Mouse (Mus musculus) mouse trophoblast stem cell (cell line): ENCODE data around the gene Cavin4.
"Not testable (repeated sequence)": the region's sequence is repeated elsewhere in the genome, so short reads cannot be mapped to it uniquely, and the experiment has no call there.

ENCODE experiments used
- in situ Hi-C, 2 experiments: fragments of 300-500 bp; cut with MseI, MboI; formaldehyde crosslinking; loops; 2 replicates in 1 of 2; 3 replicates in 1 of 2; pipeline ENCODE4 v1.15.1; 2025

The Cavin4 gene

GRCm38 (mm10) chr4:48672915-48673314 lies 9.6 kb downstream of the Cavin4 start:
- in situ Hi-C loops, result no loop called here

GRCm38 (mm10) chr4:48674412-48674811 lies 11.1 kb downstream of the Cavin4 start:
- in situ Hi-C loops, result no loop called here

DNA sequence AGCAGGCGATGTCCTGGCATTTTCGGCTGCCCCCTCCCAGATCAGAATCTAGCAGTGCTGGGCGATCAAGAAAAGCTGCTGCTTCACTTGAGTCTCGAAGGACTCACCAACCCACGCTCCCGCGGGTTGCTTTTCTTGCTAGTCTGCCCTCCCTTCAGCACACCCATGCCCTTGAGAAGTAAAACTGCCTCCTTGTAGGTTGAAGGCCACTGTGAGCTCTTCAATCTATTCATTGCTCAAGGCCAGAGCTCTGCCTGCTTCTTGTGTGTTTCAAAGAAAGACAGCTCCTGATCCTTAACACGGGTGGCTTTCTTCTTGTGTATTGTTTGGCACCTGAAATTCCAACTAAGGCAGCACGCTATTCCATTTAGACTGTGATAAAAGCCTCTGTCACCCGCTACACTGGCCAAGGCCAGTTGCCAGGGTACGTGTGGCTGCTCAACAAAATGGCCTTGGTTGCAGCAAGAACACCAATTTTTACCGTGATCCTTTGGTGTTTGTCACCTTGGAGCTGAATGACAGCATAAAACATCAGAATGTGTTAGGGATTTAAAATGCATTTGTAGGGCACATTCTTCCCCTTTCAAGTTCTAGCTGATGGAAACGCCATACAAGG lies 13.4 kb downstream of the Cavin4 start:
- in situ Hi-C loops, result no loop called here

DNA sequence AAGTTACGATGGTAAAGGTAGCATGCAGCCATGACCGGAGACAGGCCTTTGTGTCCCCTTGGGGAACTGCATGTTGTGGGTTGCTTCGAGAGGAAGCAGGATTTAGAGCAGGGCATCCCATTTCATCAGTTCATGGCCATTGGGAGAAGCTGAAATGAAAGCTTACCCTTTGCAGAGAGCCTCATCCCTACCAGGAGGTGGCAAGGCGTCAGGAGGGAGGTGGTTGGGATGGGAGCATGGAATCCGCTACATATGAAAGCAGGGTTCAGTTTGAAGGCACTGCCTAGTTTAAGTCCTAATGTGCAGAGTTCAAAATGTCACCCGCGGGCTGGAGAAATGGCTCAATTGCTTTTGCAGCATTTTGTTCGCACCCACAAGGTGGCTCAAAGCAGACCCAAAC lies 14.0 kb downstream of the Cavin4 start:
- in situ Hi-C loops, result no loop called here

- in situ Hi-C loops, result no loop called here
Measured at GRCm38 (mm10) chr4:48677812-48678211, 14.5 kb downstream of the Cavin4 start.

- in situ Hi-C loops, result no loop called here
Measured at GRCm38 (mm10) chr4:48678793-48679192, 15.5 kb downstream of the Cavin4 start.

DNA sequence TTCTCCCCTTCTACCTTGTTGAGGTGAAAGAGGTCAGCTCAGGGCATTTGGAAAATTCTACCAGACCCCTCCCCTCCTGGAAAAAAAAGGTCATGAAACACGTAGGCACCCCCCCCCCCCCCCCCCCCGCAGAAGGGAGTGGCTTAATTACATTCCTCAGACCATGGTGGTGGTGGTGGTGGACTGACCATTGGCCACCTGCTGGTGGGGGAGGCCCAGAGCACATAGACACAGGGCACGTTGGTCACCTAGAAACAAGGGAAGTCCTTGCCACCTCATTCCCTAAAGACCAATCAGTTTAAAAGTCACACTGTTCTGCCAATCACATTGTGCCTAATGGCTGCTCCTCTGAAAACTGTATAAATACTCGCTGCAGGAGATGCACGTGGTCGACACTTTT lies 16.4 kb downstream of the Cavin4 start:
- in situ Hi-C loops, result not testable (repeated sequence)

GRCm38 (mm10) chr4:48680214-48680613 lies 16.9 kb downstream of the Cavin4 start:
- in situ Hi-C loops, result no loop called here

DNA sequence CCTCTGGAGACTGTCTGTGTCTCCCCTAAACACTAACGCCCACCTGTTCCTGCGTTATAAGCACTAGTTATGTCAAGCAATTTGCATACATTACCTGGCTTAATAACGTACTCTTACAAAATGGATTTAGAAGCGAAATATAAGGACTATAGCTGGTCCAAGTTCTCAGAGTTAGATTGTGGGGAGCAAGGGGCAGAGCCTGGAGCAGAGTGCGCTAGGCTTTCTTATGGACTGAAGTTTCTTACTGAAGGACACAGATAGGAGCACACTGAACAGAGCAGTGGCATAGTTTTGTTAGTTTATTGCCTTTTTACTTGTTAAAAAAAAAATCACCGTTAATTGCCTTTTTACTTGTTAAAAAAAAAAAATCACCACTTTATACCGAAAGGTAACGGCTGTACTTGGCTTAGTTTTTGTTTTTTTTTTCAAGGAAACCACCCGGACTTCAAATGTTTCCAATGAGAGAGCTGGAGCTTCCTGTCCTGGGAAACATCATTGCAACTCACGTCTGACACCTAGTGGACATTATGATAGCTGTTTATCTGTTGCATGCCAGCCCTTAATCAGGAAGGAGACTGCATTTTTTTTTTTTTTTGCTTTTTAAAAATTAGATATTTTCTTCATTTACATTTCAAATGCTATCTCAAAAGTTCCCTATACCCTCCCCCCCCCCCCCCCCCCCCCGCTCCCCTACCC lies 17.5 kb downstream of the Cavin4 start:
- in situ Hi-C loops, result no loop called here

- in situ Hi-C loops, result no loop called here
Measured at GRCm38 (mm10) chr4:48683126-48683525, 19.8 kb downstream of the Cavin4 start.

DNA sequence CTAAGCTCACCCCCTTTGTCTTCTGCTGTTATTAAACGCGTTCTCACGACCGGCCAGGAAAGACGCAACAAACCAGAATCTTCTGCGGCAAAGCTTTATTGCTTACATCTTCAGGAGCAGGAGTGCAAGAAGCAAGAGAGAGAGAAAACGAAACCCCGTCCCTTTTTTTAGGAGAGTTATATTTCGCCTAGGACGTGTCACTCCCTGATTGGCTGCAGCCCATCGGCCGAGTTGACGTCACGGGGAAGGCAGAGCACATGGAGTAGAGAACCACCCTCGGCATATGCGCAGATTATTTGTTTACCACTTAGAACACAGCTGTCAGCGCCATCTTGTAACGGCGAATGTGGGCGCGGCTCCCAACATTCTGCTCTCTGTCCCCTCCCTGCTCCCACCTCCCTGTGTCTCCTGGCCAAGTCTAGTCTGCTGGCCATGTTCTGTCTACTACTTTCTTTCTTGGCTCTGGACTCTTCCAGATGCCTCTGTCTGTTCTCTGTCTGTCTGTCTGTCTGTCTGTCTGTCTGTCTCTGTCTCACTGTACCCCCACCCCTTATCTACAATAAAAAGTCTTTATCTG lies 20.4 kb downstream of the Cavin4 start:
- in situ Hi-C loops, result not testable (repeated sequence)

DNA sequence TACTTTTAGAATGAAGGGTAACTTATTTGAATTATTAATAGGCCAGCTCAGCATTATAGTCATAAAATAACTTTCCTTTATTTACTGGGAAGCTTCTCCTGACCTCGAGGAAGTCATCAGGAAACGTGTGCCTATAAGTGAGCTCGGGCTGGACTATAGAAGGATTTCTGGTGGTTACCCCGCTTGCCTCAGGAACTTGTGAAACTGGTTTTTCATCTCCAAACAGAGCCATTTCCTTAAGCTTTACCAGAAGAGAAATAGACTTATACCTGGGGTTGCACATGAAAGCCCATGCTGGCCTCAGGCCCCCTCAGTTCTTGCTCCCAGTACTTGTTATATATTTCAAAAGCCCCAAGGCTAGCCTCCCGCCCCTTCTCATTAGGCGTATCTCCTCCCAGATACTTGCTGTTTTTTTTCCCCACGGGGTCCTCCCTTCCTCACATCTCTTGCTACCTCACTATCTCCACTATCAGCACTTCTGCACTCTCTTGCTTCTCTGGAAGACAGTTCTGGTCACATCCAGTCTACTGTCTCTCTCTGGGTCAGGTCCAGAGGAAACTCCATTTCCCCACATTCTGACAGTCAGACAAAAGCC lies 21.4 kb downstream of the Cavin4 start:
- in situ Hi-C loops, result no loop called here

DNA sequence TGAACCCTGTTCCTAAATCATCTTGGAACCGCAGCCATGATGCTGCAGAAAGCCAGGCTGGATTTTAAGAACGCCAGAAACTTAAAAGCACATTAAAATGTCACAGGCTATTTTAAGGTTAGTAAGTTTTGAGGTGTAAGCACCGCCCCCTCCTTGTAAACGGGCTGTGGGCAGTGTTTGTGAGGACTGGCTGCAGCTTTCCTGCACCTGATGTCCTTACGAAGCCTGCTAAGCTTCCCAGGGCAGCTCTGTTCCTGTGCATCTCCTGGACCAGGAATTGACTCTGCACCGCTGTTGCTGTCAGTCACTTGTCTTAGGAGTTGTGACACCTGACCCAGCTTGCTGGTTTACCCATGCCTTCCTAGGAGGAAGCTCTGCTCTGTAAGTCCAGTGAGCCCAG lies 24.8 kb downstream of the Cavin4 start:
- in situ Hi-C loops, result no loop called here

- in situ Hi-C loops, result loop anchor here in 1 of 2 experiments (10.0 kb wide), 1 partner anchor 84 kb away; no protein-coding TSS in a partner anchor
Measured at GRCm38 (mm10) chr4:48690640-48691039, 27.3 kb downstream of the Cavin4 start.

GRCm38 (mm10) chr4:48691793-48692437 lies 28.6 kb downstream of the Cavin4 start:
- in situ Hi-C loops, result loop anchor here in 1 of 2 experiments (10.0 kb wide), 1 partner anchor 83 kb away; no protein-coding TSS in a partner anchor

- in situ Hi-C loops, result loop anchor here in 1 of 2 experiments (10.0 kb wide), 1 partner anchor 82 kb away; no protein-coding TSS in a partner anchor
Measured at GRCm38 (mm10) chr4:48692736-48693292, 29.5 kb downstream of the Cavin4 start.

GRCm38 (mm10) chr4:48696706-48697105 lies 33.4 kb downstream of the Cavin4 start:
- in situ Hi-C loops, result loop anchor here in 1 of 2 experiments (10.0 kb wide), 1 partner anchor 78 kb away; no protein-coding TSS in a partner anchor

DNA sequence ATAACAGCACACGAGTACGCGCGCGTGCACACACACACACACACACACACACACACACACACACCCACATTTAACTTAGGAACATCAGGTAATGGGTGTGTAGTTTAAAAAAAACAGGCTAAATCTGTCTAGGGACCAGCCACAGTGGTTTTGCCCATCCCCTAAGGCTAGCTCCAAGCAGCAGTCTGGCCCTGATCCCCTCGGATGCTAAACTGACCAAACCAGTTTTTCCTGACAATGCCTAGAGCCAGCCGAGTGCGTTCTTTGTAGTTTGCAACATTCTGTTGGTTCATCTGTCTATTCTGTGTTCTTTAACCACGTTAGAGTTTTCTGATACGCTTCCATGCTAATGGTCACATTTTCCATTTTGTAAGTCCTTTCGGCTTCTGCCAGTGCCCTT lies 34.0 kb downstream of the Cavin4 start:
- in situ Hi-C loops, result loop anchor here in 1 of 2 experiments (10.0 kb wide), 1 partner anchor 77 kb away; no protein-coding TSS in a partner anchor

DNA sequence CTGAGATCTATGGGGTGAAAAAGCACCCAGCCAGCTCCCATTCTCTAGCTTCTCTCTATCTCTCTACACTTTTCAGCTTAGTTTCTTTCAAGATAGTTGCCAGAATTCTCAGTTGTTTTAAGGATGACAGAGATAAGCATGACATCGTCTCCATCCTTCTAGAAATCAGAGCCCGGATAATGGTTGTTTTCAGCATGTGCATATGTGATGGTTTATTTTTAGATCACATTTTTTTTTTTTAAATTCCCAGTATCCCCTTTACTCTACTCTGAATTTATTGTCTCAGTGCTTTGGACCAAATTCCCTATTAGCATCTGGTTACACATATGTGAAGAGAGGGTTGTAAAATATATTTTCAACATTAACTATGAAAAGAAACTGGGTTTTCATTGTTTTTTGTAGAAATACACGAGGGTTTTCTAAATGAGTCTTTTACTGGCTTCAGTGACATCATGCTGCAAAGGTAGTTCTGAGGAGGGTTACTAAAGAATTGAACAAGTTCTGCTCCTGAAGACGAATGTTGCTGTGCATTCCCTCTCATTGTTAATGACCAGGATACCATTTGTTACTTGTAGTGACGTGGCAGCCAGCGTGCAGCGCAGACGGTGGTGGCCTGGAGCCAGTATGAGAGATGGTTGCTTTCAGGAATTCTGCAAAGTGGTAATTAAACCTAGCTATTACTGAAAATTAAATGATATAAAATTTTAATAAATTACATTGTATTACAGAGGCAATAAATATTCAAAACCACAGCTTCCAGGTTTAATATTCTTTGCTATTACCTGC lies 52.7 kb downstream of the Cavin4 start:
- in situ Hi-C loops, result no loop called here

DNA sequence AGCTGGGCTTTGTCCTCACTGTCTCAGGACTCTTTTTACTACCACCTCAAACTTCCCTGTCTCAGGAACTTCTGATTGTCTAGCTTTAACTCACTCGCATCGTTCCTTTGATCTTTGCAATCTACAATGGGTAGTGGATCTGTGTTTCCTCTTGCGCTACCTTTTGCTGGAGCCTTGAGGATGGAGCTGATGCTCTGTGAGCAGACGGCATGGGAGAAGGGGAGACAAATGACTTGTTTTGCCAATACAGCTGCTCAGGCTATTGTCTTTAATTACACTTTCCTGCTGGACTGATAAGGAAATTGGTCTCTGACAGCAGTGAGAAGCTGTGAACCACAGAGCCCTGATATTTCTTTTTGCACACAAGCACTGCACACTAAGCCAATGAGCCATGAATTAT lies 53.5 kb downstream of the Cavin4 start:
- in situ Hi-C loops, result no loop called here
